Mouse (Mus musculus): ENCODE results near the gene Vdac1. TPM values are rescaled to one million over a fixed set of nuclear protein-coding genes. Genes with fewer than 3 reads are reported as not detected.

Gene Vdac1
- polyA plus RNA-seq, 1 experiment, result 228 TPM

GRCm38 (mm10) chr11:52396597-52397188, 36.0 kb downstream of the Vdac1 start:
- DNase-seq (ENCODE audit: low read depth), result peak; percentile 30
- no peak for TF ChIP-seq CTCF (IDR thresholded peaks at IDR 0.05; ENCODE audit: borderline replicate concordance, extremely low read depth, insufficient read depth, insufficient read length)
- no peak for TF ChIP-seq POLR2A (IDR thresholded peaks at IDR 0.05; ENCODE audit: borderline replicate concordance, extremely low read depth, insufficient read depth, insufficient read length, poor library complexity, severe bottlenecking)

- no peak for DNase-seq (ENCODE audit: low read depth)
- TF ChIP-seq CTCF (IDR thresholded peaks at IDR 0.05; ENCODE audit: borderline replicate concordance, extremely low read depth, insufficient read depth, insufficient read length) (no peak), POLR2A (IDR thresholded peaks at IDR 0.05; ENCODE audit: borderline replicate concordance, extremely low read depth, insufficient read depth, insufficient read length, poor library complexity, severe bottlenecking) (no peak)
Observed at GRCm38 (mm10) chr11:52397385-52397987, 36.8 kb downstream of the Vdac1 start.

- TF ChIP-seq CTCF (IDR thresholded peaks at IDR 0.05; ENCODE audit: borderline replicate concordance, extremely low read depth, insufficient read depth, insufficient read length) (no peak), POLR2A (IDR thresholded peaks at IDR 0.05; ENCODE audit: borderline replicate concordance, extremely low read depth, insufficient read depth, insufficient read length, poor library complexity, severe bottlenecking) (no peak)
- DNase-seq (ENCODE audit: low read depth), result no peak
Observed at GRCm38 (mm10) chr11:52401476-52401875, 40.8 kb downstream of the Vdac1 start.

- DNase-seq (ENCODE audit: low read depth), result no peak
- TF ChIP-seq CTCF (IDR thresholded peaks at IDR 0.05; ENCODE audit: borderline replicate concordance, extremely low read depth, insufficient read depth, insufficient read length), result no peak
- no peak for TF ChIP-seq POLR2A (IDR thresholded peaks at IDR 0.05; ENCODE audit: borderline replicate concordance, extremely low read depth, insufficient read depth, insufficient read length, poor library complexity, severe bottlenecking)
Observed at GRCm38 (mm10) chr11:52402566-52402965, 41.9 kb downstream of the Vdac1 start.

- DNase-seq (ENCODE audit: low read depth), result no peak
- TF ChIP-seq POLR2A (IDR thresholded peaks at IDR 0.05; ENCODE audit: borderline replicate concordance, extremely low read depth, insufficient read depth, insufficient read length, poor library complexity, severe bottlenecking) (no peak), CTCF (IDR thresholded peaks at IDR 0.05; ENCODE audit: borderline replicate concordance, extremely low read depth, insufficient read depth, insufficient read length) (no peak)
Observed at GRCm38 (mm10) chr11:52404209-52404608, 43.5 kb downstream of the Vdac1 start.

- no peak for TF ChIP-seq CTCF (IDR thresholded peaks at IDR 0.05; ENCODE audit: borderline replicate concordance, extremely low read depth, insufficient read depth, insufficient read length)
- TF ChIP-seq POLR2A (IDR thresholded peaks at IDR 0.05; ENCODE audit: borderline replicate concordance, extremely low read depth, insufficient read depth, insufficient read length, poor library complexity, severe bottlenecking), result no peak
- no peak for DNase-seq (ENCODE audit: low read depth)
Observed at GRCm38 (mm10) chr11:52405196-52405688, 44.6 kb downstream of the Vdac1 start.

- TF ChIP-seq POLR2A (IDR thresholded peaks at IDR 0.05; ENCODE audit: borderline replicate concordance, extremely low read depth, insufficient read depth, insufficient read length, poor library complexity, severe bottlenecking) (no peak), CTCF (IDR thresholded peaks at IDR 0.05; ENCODE audit: borderline replicate concordance, extremely low read depth, insufficient read depth, insufficient read length) (no peak)
- DNase-seq (ENCODE audit: low read depth), result no peak
Observed at GRCm38 (mm10) chr11:52409316-52409715, 48.7 kb downstream of the Vdac1 start.

- no peak for TF ChIP-seq POLR2A (IDR thresholded peaks at IDR 0.05; ENCODE audit: borderline replicate concordance, extremely low read depth, insufficient read depth, insufficient read length, poor library complexity, severe bottlenecking)
- no peak for TF ChIP-seq CTCF (IDR thresholded peaks at IDR 0.05; ENCODE audit: borderline replicate concordance, extremely low read depth, insufficient read depth, insufficient read length)
- peak; percentile 19 for DNase-seq (ENCODE audit: low read depth)
Observed at GRCm38 (mm10) chr11:52418358-52418757, 57.7 kb downstream of the Vdac1 start.

- DNase-seq (ENCODE audit: low read depth), result no peak
- TF ChIP-seq CTCF (IDR thresholded peaks at IDR 0.05; ENCODE audit: borderline replicate concordance, extremely low read depth, insufficient read depth, insufficient read length) (no peak), POLR2A (IDR thresholded peaks at IDR 0.05; ENCODE audit: borderline replicate concordance, extremely low read depth, insufficient read depth, insufficient read length, poor library complexity, severe bottlenecking) (no peak)
Observed at GRCm38 (mm10) chr11:52419246-52419645, 58.6 kb downstream of the Vdac1 start.

- TF ChIP-seq POLR2A (IDR thresholded peaks at IDR 0.05; ENCODE audit: borderline replicate concordance, extremely low read depth, insufficient read depth, insufficient read length, poor library complexity, severe bottlenecking), result no peak
- no peak for TF ChIP-seq CTCF (IDR thresholded peaks at IDR 0.05; ENCODE audit: borderline replicate concordance, extremely low read depth, insufficient read depth, insufficient read length)
- DNase-seq (ENCODE audit: low read depth), result no peak
Observed at GRCm38 (mm10) chr11:52419861-52420260, 59.2 kb downstream of the Vdac1 start.

- TF ChIP-seq CTCF (IDR thresholded peaks at IDR 0.05; ENCODE audit: borderline replicate concordance, extremely low read depth, insufficient read depth, insufficient read length) (no peak), POLR2A (IDR thresholded peaks at IDR 0.05; ENCODE audit: borderline replicate concordance, extremely low read depth, insufficient read depth, insufficient read length, poor library complexity, severe bottlenecking) (no peak)
- DNase-seq (ENCODE audit: low read depth), result no peak
Observed at GRCm38 (mm10) chr11:52420296-52421052, 59.8 kb downstream of the Vdac1 start.
